Mouse (Mus musculus) lung, adult 2 months (tissue): ENCODE measurements around the gene Pet100.

Source experiments
- CTCF ChIP-seq: fragments of 200-500 bp; IDR thresholded peaks from 2 replicates; pipeline ENCODE4 v1.5.1; 2011; ENCODE audit warnings: mild to moderate bottlenecking, low read length, control low read depth; ENCODE audit not compliant: insufficient read depth
- POLR2A ChIP-seq: fragments of 200-500 bp; IDR thresholded peaks from 2 replicates; pipeline ENCODE4 v1.6.1; 2011; ENCODE audit warnings: low read depth, mild to moderate bottlenecking, control low read depth, low read length, borderline replicate concordance; ENCODE audit errors: extremely low read depth

DNA sequence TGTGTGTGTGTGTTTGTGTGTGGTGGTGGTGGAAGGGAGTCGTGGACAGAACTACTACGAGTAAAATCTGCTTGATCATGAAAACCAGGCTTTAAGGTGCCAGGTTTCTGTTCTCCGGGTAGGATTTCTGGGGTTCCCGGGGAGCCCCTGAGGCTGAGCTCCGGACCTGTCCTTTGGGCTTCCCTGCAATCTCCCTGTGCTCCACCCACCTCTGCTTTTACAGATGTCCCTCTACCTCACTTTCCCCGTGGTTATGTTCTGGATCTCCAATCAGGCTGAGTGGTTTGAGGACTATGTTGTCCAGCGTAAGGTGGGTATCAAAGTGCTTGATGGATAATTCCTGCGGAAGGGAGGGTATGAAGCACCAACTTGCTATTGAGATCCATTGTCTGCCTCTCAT is 771 bp downstream of the Pet100 start:
- TF ChIP-seq CTCF: no peak
- no peak for TF ChIP-seq POLR2A
